Mouse (Mus musculus) embryo, embryonic 10 days (tissue): ENCODE measurements at regions not wholly inside any gene's neighbourhood (a gene's known extent, or its start where the extent isn't known, plus 50 kb on each side); places are given as distances from the start of the nearest gene placed in this dataset.

Experiments used
- DNase-seq: peaks from one replicate; pipeline ENCODE4 v3.0.0-alpha.2; 2015; ENCODE audit warnings: low spot score

- no peak for DNase-seq
Measured at GRCm38 (mm10) chr6:100390258-100390910, 103.1 kb upstream of the Rybp start.

GRCm38 (mm10) chr6:100387042-100387441 is 99.8 kb upstream of the Rybp start:
- peak; percentile 57 for DNase-seq

- no peak for DNase-seq
Measured at GRCm38 (mm10) chr6:100385640-100386039, 98.4 kb upstream of the Rybp start.

- no peak for DNase-seq
Measured at GRCm38 (mm10) chr6:100381046-100381445, 93.8 kb upstream of the Rybp start.

GRCm38 (mm10) chr6:100380536-100380935 is 93.3 kb upstream of the Rybp start:
- peak; percentile 65 for DNase-seq

- no peak for DNase-seq
Measured at GRCm38 (mm10) chr6:100379792-100380191, 92.5 kb upstream of the Rybp start.

- DNase-seq, result no peak
Measured at GRCm38 (mm10) chr6:100378533-100378874, 91.2 kb upstream of the Rybp start.

GRCm38 (mm10) chr6:100377828-100378532 is 90.7 kb upstream of the Rybp start:
- no peak for DNase-seq

GRCm38 (mm10) chr6:100376656-100377055 is 89.4 kb upstream of the Rybp start:
- no peak for DNase-seq

GRCm38 (mm10) chr6:100370828-100371227 is 83.5 kb upstream of the Rybp start:
- DNase-seq, result no peak

GRCm38 (mm10) chr6:100370358-100370757 is 83.1 kb upstream of the Rybp start:
- no peak for DNase-seq

GRCm38 (mm10) chr6:100366231-100366630 is 78.9 kb upstream of the Rybp start:
- no peak for DNase-seq

- DNase-seq, result no peak
Measured at GRCm38 (mm10) chr6:100365791-100366190, 78.5 kb upstream of the Rybp start.

- DNase-seq, result no peak
Measured at GRCm38 (mm10) chr6:100363683-100364082, 76.4 kb upstream of the Rybp start.

GRCm38 (mm10) chr6:100356617-100357399 is 69.5 kb upstream of the Rybp start:
- no peak for DNase-seq

- DNase-seq, result no peak
Measured at GRCm38 (mm10) chr6:100355858-100356257, 68.6 kb upstream of the Rybp start.

- DNase-seq, result no peak
Measured at GRCm38 (mm10) chr6:100347481-100347880, 60.2 kb upstream of the Rybp start.

- no peak for DNase-seq
Measured at GRCm38 (mm10) chr6:100345073-100345472, 57.8 kb upstream of the Rybp start.

GRCm38 (mm10) chr6:100341305-100342290 is 54.3 kb upstream of the Rybp start:
- DNase-seq, result no peak

- DNase-seq, result no peak
Measured at GRCm38 (mm10) chr6:100338291-100338690, 51.0 kb upstream of the Rybp start.
